8 mouse cellular contexts compared by ENCODE assay signal in genomic region chr8:124020439-124021236, GRCm38 (mm10). TPM values are rescaled to one million over a fixed set of nuclear protein-coding genes. Genes with fewer than 3 reads are reported as not detected.
DNase-seq lines count a peak whose midpoint lies in the region; ATAC-seq lines count a peak whose summit lies in the region.

No protein-coding gene starts in this region.

- peak overlapping the region; percentile 63 for H3K4me2 ChIP-seq in lung, embryonic 15.5 days

- H3K27ac ChIP-seq in lung, embryonic 15.5 days, result peak overlapping the region; percentile 92

- ATAC-seq in common myeloid progenitor, adult 5-6 weeks (replicated peaks; ENCODE audit: low read depth, poor library complexity, severe bottlenecking), result peak; percentile 40
- ATAC-seq in lung, embryonic 15.5 days (ENCODE audit: borderline replicate concordance, extremely low read depth, low FRiP score, low TSS enrichment), result peak; percentile 88
- ATAC-seq in neutrophil, adult 5-6 weeks (ENCODE audit: extremely low read depth, insufficient number of reproducible peaks, low FRiP score, poor library complexity, severe bottlenecking), result peak; percentile 20

- peaks cover 36% of the 10 kb centered on the region for H3K4me1 ChIP-seq in lung, embryonic 15.5 days

- peak overlapping the region; percentile 79 for H3K4me3 ChIP-seq in lung, embryonic 15.5 days

- under 1% methylated on average over 61 of the region's 87 CpGs for WGBS in lung, embryonic 15.5 days

- peak; percentile 11 to 21 for DNase-seq in left cerebral cortex, adult 18-20 months (ENCODE audit: low spot score in 2 of 2)
- no peak for DNase-seq in left cerebral cortex, adult 11 months (ENCODE audit: low spot score)
- peak; percentile 50 to 54 for DNase-seq in heart, adult 9 months (ENCODE audit: low spot score in 2 of 2)
- DNase-seq in kidney, adult 9 months, result peak; percentile 53
- peak; percentile 43 to 66 for DNase-seq in thymus, postnatal 10 days (ENCODE audit: low spot score in 2 of 2)

- peak overlapping the region; percentile 68 for H3K9ac ChIP-seq in lung, embryonic 15.5 days

- no peaks in the 10 kb centered on the region for H3K27me3 ChIP-seq in lung, embryonic 15.5 days

- H3K9me3 ChIP-seq in lung, embryonic 15.5 days, result no peaks in the 10 kb centered on the region

- peaks cover 14% of the 10 kb centered on the region for H3K36me3 ChIP-seq in lung, embryonic 15.5 days

RNA-seq across cellular contexts. Expression of gene Taf5l, which starts 0.6 kb away (rescaled TPM):
- 10 to 100 TPM; 21.2 to 23.9 TPM for total RNA-seq in left cerebral cortex, adult 18-20 months (2021)
- total RNA-seq in common myeloid progenitor, adult 5-6 weeks (2017), result 45.6 and 46.5 TPM in 2 replicates
- polyA plus RNA-seq in lung, embryonic 15.5 days (2015; fragmentation: Nextera tagmentation; extraction: Ambion mirVana), result 37.0 and 38.4 TPM in 2 replicates
- total RNA-seq in neutrophil, adult 5-6 weeks (2017), result 17.8 and 20.7 TPM in 2 replicates

RNA-seq across cellular contexts. Expression of gene Urb2, which starts 0.7 kb away (rescaled TPM):
- total RNA-seq in left cerebral cortex, adult 18-20 months (2021), result 10 to 100 TPM; 12.1 to 12.9 TPM
- total RNA-seq in common myeloid progenitor, adult 5-6 weeks (2017), result 25.4 and 28.0 TPM in 2 replicates
- polyA plus RNA-seq in lung, embryonic 15.5 days (2015; fragmentation: Nextera tagmentation; extraction: Ambion mirVana), result 3.5 and 4.3 TPM in 2 replicates
- total RNA-seq in neutrophil, adult 5-6 weeks (2017), result 5.4 and 7.1 TPM in 2 replicates

RNA-seq across cellular contexts. Expression of gene Abcb10, which starts 37.7 kb away (rescaled TPM):
- 10 to 100 TPM; 17.3 to 20.1 TPM for total RNA-seq in left cerebral cortex, adult 18-20 months (2021)
- 20.2 and 21.1 TPM in 2 replicates for total RNA-seq in common myeloid progenitor, adult 5-6 weeks (2017)
- polyA plus RNA-seq in lung, embryonic 15.5 days (2015; fragmentation: Nextera tagmentation; extraction: Ambion mirVana), result 16.3 TPM in 2 replicates
- total RNA-seq in neutrophil, adult 5-6 weeks (2017), result 6.5 and 6.9 TPM in 2 replicates

Comparison
In these comparisons a context has a peak if more than half of its experiments do, and no peak if none do; other contexts are left out.
1. ATAC-seq: peak in every context shown above with its lines; median percentile 88 in lung, embryonic 15.5 days; 40 in common myeloid progenitor, adult 5-6 weeks; 20 in neutrophil, adult 5-6 weeks.